Mouse (Mus musculus): ENCODE data around the gene Abhd12b.

GRCm38 (mm10) chr12:70109921-70110320 lies 44.0 kb upstream of the Abhd12b start:
- no peak for TF ChIP-seq CTCF (conservative IDR thresholded peaks at IDR 0.05; ENCODE audit: low read length)
- no peak for TF ChIP-seq POU5F1 (IDR thresholded peaks at IDR 0.05; ENCODE audit: borderline replicate concordance, low read length)
